Mouse (Mus musculus): ENCODE results near the gene Tfr2.
A peak's percentile ranks its signal among the peaks of the same experiment; 100 is the strongest.

The Tfr2 gene

GRCm38 (mm10) chr5:137629306-137629721 lies 59.7 kb downstream of the Tfr2 start:
- peak; percentile 82 for DNase-seq

- DNase-seq, result no peak
Observed at GRCm38 (mm10) chr5:137629906-137630545, 60.4 kb downstream of the Tfr2 start.

- no peak for DNase-seq
Observed at GRCm38 (mm10) chr5:137630602-137631001, 61.0 kb downstream of the Tfr2 start.

- DNase-seq, result no peak
Observed at GRCm38 (mm10) chr5:137631171-137631570, 61.5 kb downstream of the Tfr2 start.

- no peak for DNase-seq
Observed at GRCm38 (mm10) chr5:137631591-137631990, 62.0 kb downstream of the Tfr2 start.

- no peak for DNase-seq
Observed at GRCm38 (mm10) chr5:137633397-137634084, 63.9 kb downstream of the Tfr2 start.
